Mouse (Mus musculus) thymus, adult 18-20 months (tissue): ENCODE measurements around the gene Hs3st5.
"Not testable (repeated sequence)": the region's sequence is repeated elsewhere in the genome, so short reads cannot be mapped to it uniquely, and the experiment has no call there.

Experiments used
- DNase-seq, 2 experiments: peaks; one replicate each; pipeline ENCODE4 v3.0.0; 2022; ENCODE audit warnings: mixed read lengths in 2 of 2

The Hs3st5 gene

GRCm38 (mm10) chr10:36558736-36559135 lies 52.1 kb downstream of the Hs3st5 start:
- DNase-seq, result no peak

- no peak for DNase-seq
Measured at GRCm38 (mm10) chr10:36567258-36567657, 60.6 kb downstream of the Hs3st5 start.

- DNase-seq, result no peak
Measured at GRCm38 (mm10) chr10:36572540-36572939, 65.9 kb downstream of the Hs3st5 start.

GRCm38 (mm10) chr10:36578375-36579145 lies 71.9 kb downstream of the Hs3st5 start:
- no peak for DNase-seq

GRCm38 (mm10) chr10:36610400-36610799 lies 103.8 kb downstream of the Hs3st5 start:
- no peak for DNase-seq

GRCm38 (mm10) chr10:36611415-36611814 lies 104.8 kb downstream of the Hs3st5 start:
- not testable (repeated sequence) for DNase-seq

GRCm38 (mm10) chr10:36623037-36623436 lies 116.4 kb downstream of the Hs3st5 start:
- no peak for DNase-seq

GRCm38 (mm10) chr10:36627952-36628351 lies 121.3 kb downstream of the Hs3st5 start:
- DNase-seq, result no peak

- DNase-seq, result no peak
Measured at GRCm38 (mm10) chr10:36631746-36632145, 125.1 kb downstream of the Hs3st5 start.

GRCm38 (mm10) chr10:36650653-36651052 lies 144.0 kb downstream of the Hs3st5 start:
- DNase-seq, result no peak

GRCm38 (mm10) chr10:36713974-36714373 lies 207.4 kb downstream of the Hs3st5 start:
- no peak for DNase-seq

- DNase-seq, result no peak
Measured at GRCm38 (mm10) chr10:36726239-36726638, 219.6 kb downstream of the Hs3st5 start.

GRCm38 (mm10) chr10:36729361-36730098 lies 222.9 kb downstream of the Hs3st5 start:
- DNase-seq, result no peak

GRCm38 (mm10) chr10:36739375-36739774 lies 232.8 kb downstream of the Hs3st5 start:
- no peak for DNase-seq

GRCm38 (mm10) chr10:36750021-36750420 lies 243.4 kb downstream of the Hs3st5 start:
- no peak for DNase-seq

GRCm38 (mm10) chr10:36754471-36754870 lies 247.9 kb downstream of the Hs3st5 start:
- no peak for DNase-seq

- no peak for DNase-seq
Measured at GRCm38 (mm10) chr10:36773595-36773994, 267.0 kb downstream of the Hs3st5 start.

GRCm38 (mm10) chr10:36774898-36775297 lies 268.3 kb downstream of the Hs3st5 start:
- DNase-seq, result no peak

- DNase-seq, result no peak
Measured at GRCm38 (mm10) chr10:36781641-36782040, 275.0 kb downstream of the Hs3st5 start.

GRCm38 (mm10) chr10:36786970-36787369 lies 280.4 kb downstream of the Hs3st5 start:
- DNase-seq, result no peak

GRCm38 (mm10) chr10:36791771-36792170 lies 285.2 kb downstream of the Hs3st5 start:
- DNase-seq, result no peak

GRCm38 (mm10) chr10:36795311-36795710 lies 288.7 kb downstream of the Hs3st5 start:
- no peak for DNase-seq

GRCm38 (mm10) chr10:36800925-36801482 lies 294.4 kb downstream of the Hs3st5 start:
- DNase-seq, result no peak

GRCm38 (mm10) chr10:36803705-36804104 lies 297.1 kb downstream of the Hs3st5 start:
- DNase-seq, result no peak
